Mouse (Mus musculus) heart, embryonic 12.5 days (tissue): ENCODE results near the gene Sebox. TPM values are rescaled to one million over a fixed set of nuclear protein-coding genes. Genes with fewer than 3 reads are reported as not detected.

Source experiments
- ATAC-seq: fragments of 200-750 bp; cut with Nextera tagmentation; 2 replicates; pipeline ENCODE4 v1.8.0; 2017; ENCODE audit warnings: moderate TSS enrichment, moderate library complexity; ENCODE audit not compliant: insufficient number of reproducible peaks, low FRiP score
- H3K27ac ChIP-seq: fragments of 300-500 bp; sonication (generic); 2 replicates; pipeline ENCODE4 v1.5.1; 2016; ENCODE audit warnings: mild to moderate bottlenecking, moderate library complexity; ENCODE audit not compliant: poor library complexity, severe bottlenecking
- H3K27me3 ChIP-seq: fragments of 300-500 bp; sonication (generic); replicated peaks from 2 replicates; pipeline ENCODE4 v1.6.1; 2016; ENCODE audit warnings: mild to moderate bottlenecking, moderate library complexity
- H3K36me3 ChIP-seq: fragments of 300-500 bp; sonication (generic); 2 replicates; pipeline ENCODE4 v1.6.1; 2016; ENCODE audit warnings: mild to moderate bottlenecking, moderate library complexity
- H3K4me1 ChIP-seq: fragments of 300-500 bp; sonication (generic); replicated peaks from 2 replicates; pipeline ENCODE4 v1.6.1; 2016; ENCODE audit warnings: mild to moderate bottlenecking
- H3K4me2 ChIP-seq: fragments of 300-500 bp; sonication (generic); 2 replicates; pipeline ENCODE4 v1.6.1; 2016; ENCODE audit warnings: mild to moderate bottlenecking, moderate library complexity
- H3K4me3 ChIP-seq: fragments of 300-500 bp; sonication (generic); 2 replicates; pipeline ENCODE4 v1.5.1; 2016; ENCODE audit warnings: mild to moderate bottlenecking
- H3K9ac ChIP-seq: fragments of 300-500 bp; sonication (generic); 2 replicates; pipeline ENCODE4 v1.6.1; 2016; ENCODE audit warnings: mild to moderate bottlenecking, moderate library complexity
- H3K9me3 ChIP-seq: fragments of 300-500 bp; sonication (generic); replicated peaks from 2 replicates; pipeline ENCODE4 v1.6.1; 2016; ENCODE audit warnings: mild to moderate bottlenecking, moderate library complexity
- WGBS: fragments of 180-500 bp; shearing (Covaris S2); methylation state at CpG from one replicate; pipeline ENCODE4 v1.1.7; 2016; 5-methylcytosine and 5-hydroxymethylcytosine counted together
- polyA plus RNA-seq: library from polyadenylated mRNA; unstranded; fragments of >200 nt; fragmentation: Nextera tagmentation; extraction: Ambion mirVana; gene quantifications from 2 replicates; pipeline ENCODE4 v1.2.1, GENCODE M21; 2016

Sebox gene
- polyA plus RNA-seq, 1 experiment from 2014 or later = not detected

DNA sequence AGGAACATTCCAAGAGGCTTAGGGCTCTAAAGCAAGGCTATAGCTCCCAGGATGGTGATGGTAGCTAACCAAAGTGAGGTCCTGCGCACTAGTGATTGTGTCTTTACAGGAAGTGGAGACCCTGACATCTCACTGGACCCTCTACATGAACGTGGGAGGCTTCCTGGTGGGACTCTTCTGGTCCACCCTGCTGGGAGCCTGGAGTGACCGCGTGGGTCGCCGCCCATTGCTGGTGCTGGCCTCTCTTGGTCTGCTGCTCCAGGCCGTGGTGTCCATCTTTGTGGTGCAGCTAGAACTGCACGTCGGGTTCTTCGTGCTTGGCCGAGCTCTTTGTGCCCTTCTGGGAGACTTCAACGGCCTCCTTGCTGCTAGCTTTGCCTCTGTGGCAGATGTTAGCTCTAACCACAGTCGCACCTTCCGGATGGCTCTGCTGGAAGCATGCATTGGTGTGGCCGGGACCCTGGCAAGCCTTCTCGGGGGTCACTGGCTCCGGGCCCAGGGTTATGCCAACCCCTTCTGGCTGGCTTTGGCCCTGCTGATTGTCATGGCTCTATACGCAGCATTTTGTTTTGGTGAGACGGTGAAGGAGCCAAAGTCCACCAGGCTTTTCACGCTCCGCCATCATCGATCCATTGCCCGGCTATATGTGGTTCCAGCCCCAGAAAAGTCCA, 36.9 kb upstream of the Sebox start:
- H3K27me3 ChIP-seq = no peaks in the 10 kb centered on the region
- H3K9ac ChIP-seq = peak overlapping the region; percentile 72
- H3K27ac ChIP-seq = peak overlapping the region; percentile 69
- WGBS = 73% methylated on average over 23 of the region's 23 CpGs
- 0 out of 2 replicates have a peak, but pooled peaks have one; percentile 7 for ATAC-seq
- H3K4me3 ChIP-seq = peak overlapping the region; percentile 57
- H3K4me1 ChIP-seq = peaks cover 28% of the 10 kb centered on the region
- H3K36me3 ChIP-seq = no peaks in the 10 kb centered on the region
- peaks cover 7% of the 10 kb centered on the region; the same call in 1 of the 2 replicates for H3K9me3 ChIP-seq
- H3K4me2 ChIP-seq = peak overlapping the region; percentile 69

GRCm38 (mm10) chr11:78467515-78467914, 35.7 kb upstream of the Sebox start:
- H3K9me3 ChIP-seq = no peaks in the 10 kb centered on the region
- WGBS = 64% methylated on average over 7 of the region's 7 CpGs
- no peaks in the 10 kb centered on the region for H3K36me3 ChIP-seq
- ATAC-seq = no peak
- H3K27me3 ChIP-seq = no peaks in the 10 kb centered on the region
- no peak overlapping the region for H3K4me2 ChIP-seq
- no peak overlapping the region for H3K9ac ChIP-seq
- peaks cover 28% of the 10 kb centered on the region for H3K4me1 ChIP-seq
- H3K4me3 ChIP-seq = no peak overlapping the region
- H3K27ac ChIP-seq = no peak overlapping the region

- no peaks in the 10 kb centered on the region for H3K27me3 ChIP-seq
- H3K27ac ChIP-seq = no peak overlapping the region
- no peak overlapping the region for H3K4me2 ChIP-seq
- H3K9ac ChIP-seq = no peak overlapping the region
- peaks cover 28% of the 10 kb centered on the region for H3K4me1 ChIP-seq
- no peak overlapping the region for H3K4me3 ChIP-seq
- H3K9me3 ChIP-seq = no peaks in the 10 kb centered on the region
- H3K36me3 ChIP-seq = no peaks in the 10 kb centered on the region
- 30% methylated on average over 3 of the region's 3 CpGs for WGBS
- ATAC-seq = no peak
These were observed 35.3 kb upstream of the Sebox start for GRCm38 (mm10) chr11:78467932-78468331.

GRCm38 (mm10) chr11:78471326-78472103, 31.7 kb upstream of the Sebox start:
- Histone ChIP-seq H3K4me2 (no peak overlapping the region), H3K36me3 (no peaks in the 10 kb centered on the region), H3K9me3 (no peaks in the 10 kb centered on the region), H3K9ac (no peak overlapping the region), H3K27ac (no peak overlapping the region), H3K4me3 (no peak overlapping the region), H3K27me3 (peaks cover 9% of the 10 kb centered on the region; the same call in 1 of the 2 replicates), H3K4me1 (peaks cover 2% of the 10 kb centered on the region)
- WGBS = 76% methylated on average over 10 of the region's 10 CpGs
- no peak for ATAC-seq

DNA sequence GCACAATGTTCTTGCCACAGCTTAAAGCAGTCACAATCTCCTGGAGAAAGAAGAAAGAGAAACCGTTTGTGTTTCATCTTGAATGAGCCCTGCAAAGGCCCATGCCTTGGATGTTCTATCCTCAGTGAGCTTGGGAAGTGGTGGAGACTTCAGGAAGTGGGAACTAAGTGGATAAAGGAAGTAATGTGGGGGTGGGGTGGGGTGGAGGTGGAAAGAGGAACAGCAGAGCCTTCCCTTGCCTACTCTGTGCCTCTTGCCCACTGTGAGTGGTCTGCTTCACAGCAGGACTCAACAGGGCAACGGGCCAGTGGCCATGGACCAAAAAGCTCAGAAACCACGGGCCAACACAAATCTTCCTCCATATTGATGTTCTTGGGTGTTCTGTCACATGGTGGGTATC, 28.0 kb upstream of the Sebox start:
- ATAC-seq = no peak
- Histone ChIP-seq H3K36me3 (no peaks in the 10 kb centered on the region), H3K4me3 (no peak overlapping the region), H3K9ac (no peak overlapping the region), H3K4me1 (no peaks in the 10 kb centered on the region), H3K27ac (no peak overlapping the region), H3K4me2 (no peak overlapping the region), H3K9me3 (no peaks in the 10 kb centered on the region), H3K27me3 (peaks cover 11% of the 10 kb centered on the region; the same call in 1 of the 2 replicates)
- 56% methylated on average over 3 of the region's 3 CpGs for WGBS

DNA sequence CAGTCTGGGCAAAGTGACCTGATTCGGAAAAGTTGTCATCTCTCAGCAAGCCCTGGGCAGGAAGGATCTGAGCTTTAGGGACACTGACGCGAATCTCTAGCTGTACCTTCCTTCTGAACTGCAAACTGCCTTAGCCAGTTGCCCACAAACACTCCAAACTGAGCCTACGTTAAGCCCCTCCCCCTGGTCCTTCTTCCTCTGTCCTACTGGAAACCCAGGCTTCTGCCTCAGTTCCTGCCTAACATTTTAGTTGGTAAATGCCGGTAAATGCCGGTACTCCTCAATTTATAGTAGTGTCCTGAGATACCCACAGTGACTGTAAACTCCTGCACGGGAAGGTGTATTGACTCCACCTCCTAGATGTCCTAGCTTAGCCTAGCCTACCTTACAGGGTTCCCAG, 19.6 kb upstream of the Sebox start:
- H3K4me2 ChIP-seq = no peak overlapping the region
- H3K4me3 ChIP-seq = no peak overlapping the region
- no peaks in the 10 kb centered on the region; the same call in 1 of the 2 replicates for H3K9me3 ChIP-seq
- 51% methylated on average over 7 of the region's 7 CpGs for WGBS
- H3K27me3 ChIP-seq = peaks cover 78% of the 10 kb centered on the region
- no peak overlapping the region for H3K9ac ChIP-seq
- ATAC-seq = no peak
- H3K27ac ChIP-seq = no peak overlapping the region
- no peaks in the 10 kb centered on the region for H3K36me3 ChIP-seq
- H3K4me1 ChIP-seq = no peaks in the 10 kb centered on the region

- peaks cover 88% of the 10 kb centered on the region for H3K27me3 ChIP-seq
- no peak overlapping the region for H3K4me2 ChIP-seq
- H3K27ac ChIP-seq = no peak overlapping the region
- 0 out of 2 replicates have a peak, but pooled peaks cover 8% of the 10 kb centered on the region for H3K4me1 ChIP-seq
- no peak overlapping the region for H3K9ac ChIP-seq
- H3K4me3 ChIP-seq = no peak overlapping the region
- no peaks in the 10 kb centered on the region; the same call in 1 of the 2 replicates for H3K9me3 ChIP-seq
- ATAC-seq = no peak
- no peaks in the 10 kb centered on the region for H3K36me3 ChIP-seq
- WGBS = 5% methylated on average over 8 of the region's 8 CpGs
These were observed 15.1 kb upstream of the Sebox start for GRCm38 (mm10) chr11:78488168-78488567.

DNA sequence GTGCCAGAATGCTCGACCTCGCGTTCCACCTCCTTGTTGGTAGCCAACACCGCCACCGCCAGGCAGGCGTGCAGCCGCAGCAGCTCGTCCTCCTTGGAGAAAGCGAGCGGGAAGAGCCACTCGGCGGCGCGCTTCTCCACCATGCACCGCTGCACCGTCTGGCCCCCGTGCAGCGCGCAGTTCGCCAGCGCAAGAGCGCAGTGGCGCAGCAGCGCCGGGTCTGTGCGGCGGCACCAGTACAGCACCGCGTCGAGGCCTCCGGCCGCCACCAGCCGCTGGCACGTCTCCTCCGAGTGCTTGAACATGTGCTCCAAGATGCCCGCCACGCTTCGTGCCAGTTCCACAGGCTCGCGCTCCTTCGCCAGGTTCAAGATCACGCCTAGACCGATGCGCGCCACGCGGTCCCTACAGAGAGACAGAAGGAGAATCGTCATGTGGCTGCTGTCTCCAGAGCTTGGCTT, 12.4 kb upstream of the Sebox start:
- Histone ChIP-seq H3K4me1 (0 out of 2 replicates have a peak, but pooled peaks cover 8% of the 10 kb centered on the region), H3K36me3 (no peaks in the 10 kb centered on the region), H3K27ac (no peak overlapping the region), H3K4me2 (peak overlapping the region; percentile 60), H3K27me3 (peaks cover 90% of the 10 kb centered on the region), H3K4me3 (peak overlapping the region; percentile 27), H3K9me3 (no peaks in the 10 kb centered on the region; the same call in 1 of the 2 replicates), H3K9ac (no peak overlapping the region)
- WGBS = 11% methylated on average over 47 of the region's 48 CpGs
- ATAC-seq = no peak

DNA sequence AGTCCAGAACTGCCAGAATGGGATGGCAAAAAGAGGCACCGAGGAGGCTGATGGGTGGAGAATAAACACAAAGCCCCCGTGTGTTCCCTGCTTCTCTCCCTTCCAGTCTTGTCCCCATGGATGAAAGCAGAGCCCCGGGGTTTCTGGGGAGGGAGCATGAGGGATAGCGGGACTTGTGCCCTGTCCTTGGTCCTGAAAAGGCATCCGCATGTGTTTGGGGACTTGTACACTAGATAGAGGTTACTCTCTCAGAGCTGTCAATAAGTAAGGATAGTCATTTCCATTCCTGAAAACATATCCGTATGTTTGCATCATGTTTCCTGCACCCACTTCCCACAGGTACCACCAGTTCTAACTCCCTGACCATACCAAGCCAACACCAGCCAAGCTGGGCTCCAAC, 7.3 kb upstream of the Sebox start:
- Histone ChIP-seq H3K9me3 (no peaks in the 10 kb centered on the region), H3K27me3 (peaks cover 87% of the 10 kb centered on the region), H3K4me2 (no peak overlapping the region), H3K9ac (no peak overlapping the region), H3K4me1 (peaks cover 15% of the 10 kb centered on the region), H3K4me3 (no peak overlapping the region), H3K36me3 (no peaks in the 10 kb centered on the region), H3K27ac (no peak overlapping the region)
- ATAC-seq = no peak
- WGBS = 4% methylated on average over 6 of the region's 6 CpGs

DNA sequence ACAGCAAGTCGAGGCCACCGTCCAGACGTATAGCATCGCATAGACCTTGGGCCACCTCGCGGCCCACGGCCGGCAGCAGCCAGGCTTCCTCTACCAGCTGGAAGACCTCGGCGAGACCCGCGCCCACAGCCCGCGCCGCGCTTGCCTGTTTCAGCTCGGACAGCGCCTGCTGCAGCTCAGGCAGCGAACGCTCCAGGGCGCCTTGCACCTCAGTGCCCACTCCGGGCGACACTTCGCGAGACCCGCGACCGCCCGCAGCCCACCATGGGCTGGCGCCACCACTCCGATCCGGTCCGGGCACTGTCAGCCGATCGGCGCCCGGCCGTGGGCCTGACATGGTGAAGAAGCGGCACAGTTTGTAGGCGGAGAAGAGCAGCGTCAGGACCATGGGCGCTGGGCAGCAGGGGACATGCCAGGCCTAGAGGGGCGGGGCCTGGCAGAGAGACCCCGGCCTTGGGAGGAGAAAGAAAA, 6.1 kb upstream of the Sebox start:
- Histone ChIP-seq H3K4me1 (peaks cover 13% of the 10 kb centered on the region), H3K27me3 (peaks cover 87% of the 10 kb centered on the region), H3K27ac (no peak overlapping the region), H3K36me3 (no peaks in the 10 kb centered on the region), H3K4me3 (peak overlapping the region; percentile 57), H3K9ac (peak overlapping the region; percentile 35; the same call in 1 of the 2 replicates), H3K4me2 (peak overlapping the region; percentile 97), H3K9me3 (no peaks in the 10 kb centered on the region)
- WGBS = under 1% methylated on average over 44 of the region's 44 CpGs
- no peak for ATAC-seq
